Mouse (Mus musculus): ENCODE measurements around the gene Tcf20. TPM values are rescaled to one million over a fixed set of nuclear protein-coding genes. Genes with fewer than 3 reads are reported as not detected.

The Tcf20 gene
- polyA plus RNA-seq, 1 experiment: 108 TPM

GRCm38 (mm10) chr15:82899676-82900301, 87.9 kb downstream of the Tcf20 start:
- Histone ChIP-seq H3K27ac (ENCODE audit: insufficient read depth, low read length) (peak overlapping the region; percentile 97), H3K4me1 (ENCODE audit: control insufficient read depth, insufficient read depth, low read length) (peaks cover 10% of the 10 kb centered on the region), H3K9ac (ENCODE audit: low read depth, poor library complexity, severe bottlenecking) (peak overlapping the region; percentile 100), H3K27me3 (ENCODE audit: control insufficient read depth, insufficient read depth, low read length, poor library complexity, severe bottlenecking) (no peaks in the 10 kb centered on the region), H3K36me3 (ENCODE audit: control insufficient read depth, insufficient read depth, low read length, poor library complexity, severe bottlenecking) (peaks cover 3% of the 10 kb centered on the region; the same call in 1 of the 2 replicates), H3K4me3 (ENCODE audit: low read depth, low read length) (peak overlapping the region; percentile 88), H3K9me3 (replicated peaks; ENCODE audit: control insufficient read depth, insufficient read depth, low read length, poor library complexity, severe bottlenecking) (no peaks in the 10 kb centered on the region)
- TF ChIP-seq CTCF (IDR thresholded peaks at IDR 0.05; ENCODE audit: low read depth, low read length): no peak
- peak; percentile 5 for TF ChIP-seq POLR2A (IDR thresholded peaks at IDR 0.05; ENCODE audit: insufficient read depth, low read length)
- TF ChIP-seq EP300 (IDR thresholded peaks at IDR 0.05; ENCODE audit: insufficient read depth, low read depth, low read length): no peak

GRCm38 (mm10) chr15:82898740-82899675, 88.7 kb downstream of the Tcf20 start:
- no peak for TF ChIP-seq CTCF (IDR thresholded peaks at IDR 0.05; ENCODE audit: low read depth, low read length)
- TF ChIP-seq EP300 (IDR thresholded peaks at IDR 0.05; ENCODE audit: insufficient read depth, low read depth, low read length): no peak
- no peak for TF ChIP-seq POLR2A (IDR thresholded peaks at IDR 0.05; ENCODE audit: insufficient read depth, low read length)
- H3K27ac ChIP-seq (ENCODE audit: insufficient read depth, low read length): peak overlapping the region; percentile 60
- peak overlapping the region; percentile 100 for H3K9ac ChIP-seq (ENCODE audit: low read depth, poor library complexity, severe bottlenecking)
- H3K4me1 ChIP-seq (ENCODE audit: control insufficient read depth, insufficient read depth, low read length): peaks cover 10% of the 10 kb centered on the region
- no peaks in the 10 kb centered on the region for H3K27me3 ChIP-seq (ENCODE audit: control insufficient read depth, insufficient read depth, low read length, poor library complexity, severe bottlenecking)
- peaks cover 3% of the 10 kb centered on the region; the same call in 1 of the 2 replicates for H3K36me3 ChIP-seq (ENCODE audit: control insufficient read depth, insufficient read depth, low read length, poor library complexity, severe bottlenecking)
- peak overlapping the region; percentile 88 for H3K4me3 ChIP-seq (ENCODE audit: low read depth, low read length)
- H3K9me3 ChIP-seq (replicated peaks; ENCODE audit: control insufficient read depth, insufficient read depth, low read length, poor library complexity, severe bottlenecking): no peaks in the 10 kb centered on the region

GRCm38 (mm10) chr15:82898141-82898739, 89.4 kb downstream of the Tcf20 start:
- Histone ChIP-seq H3K36me3 (ENCODE audit: control insufficient read depth, insufficient read depth, low read length, poor library complexity, severe bottlenecking) (peaks cover 3% of the 10 kb centered on the region; the same call in 1 of the 2 replicates), H3K27ac (ENCODE audit: insufficient read depth, low read length) (peak overlapping the region; percentile 57; the same call in 1 of the 2 replicates), H3K9ac (ENCODE audit: low read depth, poor library complexity, severe bottlenecking) (peak overlapping the region; percentile 100), H3K4me3 (ENCODE audit: low read depth, low read length) (peak overlapping the region; percentile 88), H3K9me3 (replicated peaks; ENCODE audit: control insufficient read depth, insufficient read depth, low read length, poor library complexity, severe bottlenecking) (no peaks in the 10 kb centered on the region), H3K27me3 (ENCODE audit: control insufficient read depth, insufficient read depth, low read length, poor library complexity, severe bottlenecking) (no peaks in the 10 kb centered on the region), H3K4me1 (ENCODE audit: control insufficient read depth, insufficient read depth, low read length) (peaks cover 9% of the 10 kb centered on the region)
- no peak for TF ChIP-seq EP300 (IDR thresholded peaks at IDR 0.05; ENCODE audit: insufficient read depth, low read depth, low read length)
- no peak for TF ChIP-seq POLR2A (IDR thresholded peaks at IDR 0.05; ENCODE audit: insufficient read depth, low read length)
- TF ChIP-seq CTCF (IDR thresholded peaks at IDR 0.05; ENCODE audit: low read depth, low read length): no peak

- Histone ChIP-seq H3K9me3 (replicated peaks; ENCODE audit: control insufficient read depth, insufficient read depth, low read length, poor library complexity, severe bottlenecking) (no peaks in the 10 kb centered on the region), H3K27me3 (ENCODE audit: control insufficient read depth, insufficient read depth, low read length, poor library complexity, severe bottlenecking) (no peaks in the 10 kb centered on the region), H3K9ac (ENCODE audit: low read depth, poor library complexity, severe bottlenecking) (no peak overlapping the region), H3K4me3 (ENCODE audit: low read depth, low read length) (no peak overlapping the region), H3K27ac (ENCODE audit: insufficient read depth, low read length) (no peak overlapping the region), H3K36me3 (ENCODE audit: control insufficient read depth, insufficient read depth, low read length, poor library complexity, severe bottlenecking) (peaks cover 3% of the 10 kb centered on the region; the same call in 1 of the 2 replicates), H3K4me1 (ENCODE audit: control insufficient read depth, insufficient read depth, low read length) (no peaks in the 10 kb centered on the region)
- no peak for TF ChIP-seq CTCF (IDR thresholded peaks at IDR 0.05; ENCODE audit: low read depth, low read length)
- TF ChIP-seq POLR2A (IDR thresholded peaks at IDR 0.05; ENCODE audit: insufficient read depth, low read length): no peak
- no peak for TF ChIP-seq EP300 (IDR thresholded peaks at IDR 0.05; ENCODE audit: insufficient read depth, low read depth, low read length)
Observed at GRCm38 (mm10) chr15:82896336-82896735, 91.3 kb downstream of the Tcf20 start.

- Histone ChIP-seq H3K9me3 (replicated peaks; ENCODE audit: control insufficient read depth, insufficient read depth, low read length, poor library complexity, severe bottlenecking) (no peaks in the 10 kb centered on the region), H3K36me3 (ENCODE audit: control insufficient read depth, insufficient read depth, low read length, poor library complexity, severe bottlenecking) (peaks cover 3% of the 10 kb centered on the region; the same call in 1 of the 2 replicates), H3K4me1 (ENCODE audit: control insufficient read depth, insufficient read depth, low read length) (peaks cover 1% of the 10 kb centered on the region), H3K27ac (ENCODE audit: insufficient read depth, low read length) (no peak overlapping the region), H3K4me3 (ENCODE audit: low read depth, low read length) (no peak overlapping the region), H3K9ac (ENCODE audit: low read depth, poor library complexity, severe bottlenecking) (no peak overlapping the region), H3K27me3 (ENCODE audit: control insufficient read depth, insufficient read depth, low read length, poor library complexity, severe bottlenecking) (no peaks in the 10 kb centered on the region)
- TF ChIP-seq POLR2A (IDR thresholded peaks at IDR 0.05; ENCODE audit: insufficient read depth, low read length) (no peak), EP300 (IDR thresholded peaks at IDR 0.05; ENCODE audit: insufficient read depth, low read depth, low read length) (no peak), CTCF (IDR thresholded peaks at IDR 0.05; ENCODE audit: low read depth, low read length) (no peak)
Observed at GRCm38 (mm10) chr15:82890470-82890869, 97.2 kb downstream of the Tcf20 start.

Data from ES-Bruce4 (cell line).